Mouse (Mus musculus) limb, embryonic 11.5 days (tissue): ENCODE results near the gene Krtap5-4. TPM values are rescaled to one million over a fixed set of nuclear protein-coding genes. Genes with fewer than 3 reads are reported as not detected.

Experiments
- ATAC-seq: fragments of 200-750 bp; cut with Nextera tagmentation; 2 replicates; pipeline ENCODE4 v1.8.0; 2017; ENCODE audit warnings: low read depth; ENCODE audit not compliant: insufficient number of reproducible peaks, low FRiP score, low TSS enrichment
- DNase-seq: peaks from one replicate; pipeline ENCODE4 v3.0.0-alpha.2; 2015; ENCODE audit warnings: low spot score
- H3K27ac ChIP-seq: fragments of 300-500 bp; sonication (generic); replicated peaks from 2 replicates; pipeline ENCODE4 v1.5.1; 2014; ENCODE audit warnings: low read depth, mild to moderate bottlenecking, low read length
- H3K27me3 ChIP-seq: fragments of 300-500 bp; sonication (generic); 2 replicates; pipeline ENCODE4 v1.6.1; 2014; ENCODE audit warnings: mild to moderate bottlenecking, low read length, mixed read lengths; ENCODE audit not compliant: control insufficient read depth, insufficient read depth
- H3K36me3 ChIP-seq: fragments of 300-500 bp; sonication (generic); 2 replicates; pipeline ENCODE4 v1.6.1; 2014; ENCODE audit warnings: mild to moderate bottlenecking, low read length, moderate library complexity, mixed read lengths; ENCODE audit not compliant: control insufficient read depth, insufficient read depth
- H3K4me1 ChIP-seq: fragments of 300-500 bp; sonication (generic); 2 replicates; pipeline ENCODE4 v1.6.1; 2014; ENCODE audit warnings: low read length, mixed read lengths; ENCODE audit not compliant: control insufficient read depth, insufficient read depth
- H3K4me2 ChIP-seq: fragments of 300-500 bp; sonication (generic); 2 replicates; pipeline ENCODE4 v1.6.1; 2014; ENCODE audit warnings: low read depth, mild to moderate bottlenecking, moderate library complexity; ENCODE audit not compliant: severe bottlenecking
- H3K4me3 ChIP-seq: fragments of 300-500 bp; sonication (generic); 2 replicates; pipeline ENCODE4 v1.5.1; 2014; ENCODE audit warnings: low read depth, low read length
- H3K9ac ChIP-seq: fragments of 300-500 bp; sonication (generic); 2 replicates; pipeline ENCODE4 v1.6.1; 2014; ENCODE audit warnings: mild to moderate bottlenecking, low read length
- H3K9me3 ChIP-seq: fragments of 300-500 bp; sonication (generic); 2 replicates; pipeline ENCODE4 v1.6.1; 2016; ENCODE audit warnings: low read length; ENCODE audit not compliant: control insufficient read depth
- WGBS: fragments of 180-500 bp; shearing (Covaris S2); extraction: QIAGEN DNeasy Blood & Tissue Kit; methylation state at CpG from one replicate; pipeline ENCODE4 v1.1.7; 2014; 5-methylcytosine and 5-hydroxymethylcytosine counted together
- polyA plus RNA-seq: library from polyadenylated mRNA; unstranded; fragments of >200 nt; fragmentation: Nextera tagmentation; extraction: Ambion mirVana; gene quantifications from 2 replicates; pipeline ENCODE4 v1.2.1, GENCODE M21; 2014

Krtap5-4 gene
- polyA plus RNA-seq, 1 experiment from 2014 or later, result not detected

- ATAC-seq, result no peak
- H3K9me3 ChIP-seq, result no peaks in the 10 kb centered on the region
- H3K27ac ChIP-seq, result no peak overlapping the region
- WGBS, result 70% methylated on average over 10 of the region's 10 CpGs
- no peak overlapping the region for H3K4me3 ChIP-seq
- no peaks in the 10 kb centered on the region for H3K4me1 ChIP-seq
- H3K4me2 ChIP-seq, result no peak overlapping the region
- H3K36me3 ChIP-seq, result no peaks in the 10 kb centered on the region
- no peak overlapping the region for H3K9ac ChIP-seq
- no peaks in the 10 kb centered on the region for H3K27me3 ChIP-seq
- DNase-seq, result peak; percentile 46
Measured at GRCm38 (mm10) chr7:142341564-142342246, 38.4 kb downstream of the Krtap5-4 start.

GRCm38 (mm10) chr7:142342247-142342640, 38.9 kb downstream of the Krtap5-4 start:
- H3K9ac ChIP-seq, result no peak overlapping the region
- no peaks in the 10 kb centered on the region for H3K4me1 ChIP-seq
- H3K4me2 ChIP-seq, result no peak overlapping the region
- WGBS, result 81% methylated on average over 3 of the region's 3 CpGs
- no peak overlapping the region for H3K4me3 ChIP-seq
- H3K36me3 ChIP-seq, result no peaks in the 10 kb centered on the region
- DNase-seq, result no peak
- ATAC-seq, result no peak
- no peak overlapping the region for H3K27ac ChIP-seq
- H3K27me3 ChIP-seq, result no peaks in the 10 kb centered on the region
- H3K9me3 ChIP-seq, result no peaks in the 10 kb centered on the region

GRCm38 (mm10) chr7:142347542-142347941, 44.2 kb downstream of the Krtap5-4 start:
- H3K4me3 ChIP-seq, result no peak overlapping the region
- 56% methylated on average over 4 of the region's 4 CpGs for WGBS
- H3K27ac ChIP-seq, result no peak overlapping the region
- no peak overlapping the region for H3K9ac ChIP-seq
- ATAC-seq, result no peak
- H3K4me2 ChIP-seq, result no peak overlapping the region
- no peaks in the 10 kb centered on the region for H3K27me3 ChIP-seq
- no peaks in the 10 kb centered on the region for H3K36me3 ChIP-seq
- H3K9me3 ChIP-seq, result no peaks in the 10 kb centered on the region
- no peaks in the 10 kb centered on the region for H3K4me1 ChIP-seq
- no peak for DNase-seq

GRCm38 (mm10) chr7:142349308-142349961, 46.1 kb downstream of the Krtap5-4 start:
- no peak overlapping the region for H3K9ac ChIP-seq
- H3K4me3 ChIP-seq, result no peak overlapping the region
- no peaks in the 10 kb centered on the region for H3K36me3 ChIP-seq
- H3K4me2 ChIP-seq, result no peak overlapping the region
- ATAC-seq (peak; percentile 47; the same call in 1 of the 2 replicates), DNase-seq (no peak)
- no peaks in the 10 kb centered on the region for H3K4me1 ChIP-seq
- no peaks in the 10 kb centered on the region for H3K27me3 ChIP-seq
- no peaks in the 10 kb centered on the region for H3K9me3 ChIP-seq
- H3K27ac ChIP-seq, result no peak overlapping the region
- 30% methylated on average over 9 of the region's 9 CpGs for WGBS

GRCm38 (mm10) chr7:142351569-142351968, 48.2 kb downstream of the Krtap5-4 start:
- no peak overlapping the region for H3K9ac ChIP-seq
- H3K4me2 ChIP-seq, result no peak overlapping the region
- H3K36me3 ChIP-seq, result no peaks in the 10 kb centered on the region
- H3K9me3 ChIP-seq, result no peaks in the 10 kb centered on the region
- H3K27me3 ChIP-seq, result no peaks in the 10 kb centered on the region
- ATAC-seq (no peak), DNase-seq (no peak)
- H3K4me3 ChIP-seq, result no peak overlapping the region
- 75% methylated on average over 5 of the region's 5 CpGs for WGBS
- no peak overlapping the region for H3K27ac ChIP-seq
- H3K4me1 ChIP-seq, result no peaks in the 10 kb centered on the region

GRCm38 (mm10) chr7:142353854-142354253, 50.5 kb downstream of the Krtap5-4 start:
- no peaks in the 10 kb centered on the region for H3K27me3 ChIP-seq

More at GRCm38 (mm10) chr7:142353854-142354253, 50.5 kb downstream of the Krtap5-4 start:
- no peak for ATAC-seq
- Histone ChIP-seq H3K4me3 (no peak overlapping the region), H3K27ac (no peak overlapping the region), H3K4me1 (no peaks in the 10 kb centered on the region), H3K9me3 (no peaks in the 10 kb centered on the region), H3K4me2 (no peak overlapping the region), H3K36me3 (no peaks in the 10 kb centered on the region), H3K9ac (no peak overlapping the region)
- WGBS, result 75% methylated on average over 5 of the region's 5 CpGs
- no peak for DNase-seq

Other genes with a start within 250 kb of the Krtap5-4 start
- gene Mob2, start 242.5 kb upstream of the Krtap5-4 start, polyA plus RNA-seq, result 57.6 and 62.7 TPM in 2 replicates
- gene Dusp8, start 207.7 kb upstream of the Krtap5-4 start, polyA plus RNA-seq, result 0.47 and 0.48 TPM in 2 replicates
- not detected in 2 replicates for gene Gm45618, start 182.8 kb upstream of the Krtap5-4 start, polyA plus RNA-seq
- not detected in 2 replicates for gene Gm39115, start 167.5 kb upstream of the Krtap5-4 start, polyA plus RNA-seq
- not detected in 2 replicates for gene Gm45337, start 158.9 kb upstream of the Krtap5-4 start, polyA plus RNA-seq
- gene Gm29735, start 146.4 kb upstream of the Krtap5-4 start, polyA plus RNA-seq, result not detected in 2 replicates
- not detected in 2 replicates for gene Gm4553, start 137.8 kb upstream of the Krtap5-4 start, polyA plus RNA-seq
- not detected in 2 replicates for gene Krtap5-2, start 127.5 kb upstream of the Krtap5-4 start, polyA plus RNA-seq
- not detected in 2 replicates for gene Gm10153, start 113.2 kb upstream of the Krtap5-4 start, polyA plus RNA-seq
- not detected in 2 replicates for gene Krtap5-3, start 102.2 kb upstream of the Krtap5-4 start, polyA plus RNA-seq
- not detected in 2 replicates for gene Gm7579, start 91.7 kb upstream of the Krtap5-4 start, polyA plus RNA-seq
- gene Krtap5-5, start 73.6 kb upstream of the Krtap5-4 start, polyA plus RNA-seq, result not detected in 2 replicates
- gene Gm40460, start 62.5 kb upstream of the Krtap5-4 start, polyA plus RNA-seq, result not detected in 2 replicates
- gene Gm2431, start 45.2 kb upstream of the Krtap5-4 start, polyA plus RNA-seq, result not detected in 2 replicates
- gene Gm4559, start 29.2 kb upstream of the Krtap5-4 start, polyA plus RNA-seq, result not detected in 2 replicates
- gene Krtap5-1, start 6.4 kb upstream of the Krtap5-4 start, polyA plus RNA-seq, result not detected in 2 replicates
- 0.27 and 0.72 TPM in 2 replicates for gene Ifitm10, start 70.2 kb downstream of the Krtap5-4 start, polyA plus RNA-seq
- 0.79 TPM in 1 of 2 replicates, not detected in the other for gene Gm49369, start 79.1 kb downstream of the Krtap5-4 start, polyA plus RNA-seq
- 133 and 139 TPM in 2 replicates for gene Ctsd, start 84.5 kb downstream of the Krtap5-4 start, polyA plus RNA-seq
- gene Syt8, start 131.3 kb downstream of the Krtap5-4 start, polyA plus RNA-seq, result 0.62 TPM in 1 of 2 replicates, not detected in the other
- 7.0 and 10.3 TPM in 2 replicates for gene Tnni2, start 138.3 kb downstream of the Krtap5-4 start, polyA plus RNA-seq
- gene Lsp1, start 157.3 kb downstream of the Krtap5-4 start, polyA plus RNA-seq, result 22.8 and 23.3 TPM in 2 replicates
- gene Tnnt3, start 195.3 kb downstream of the Krtap5-4 start, polyA plus RNA-seq, result 8.0 and 10.8 TPM in 2 replicates
- gene Mrpl23, start 229.1 kb downstream of the Krtap5-4 start, polyA plus RNA-seq, result 17.8 and 19.7 TPM in 2 replicates